Mouse (Mus musculus) embryonic facial prominence, embryonic 12.5 days (tissue): Measurements from ENCODE around the gene Rrnad1. TPM values are rescaled to one million over a fixed set of nuclear protein-coding genes. Genes with fewer than 3 reads are reported as not detected.
A peak's percentile ranks its signal among the peaks of the same experiment; 100 is the strongest.
"Not testable (repeated sequence)": the region's sequence is repeated elsewhere in the genome, so short reads cannot be mapped to it uniquely, and the experiment has no call there.

ENCODE experiments used
- ATAC-seq: fragments of 200-750 bp; cut with Nextera tagmentation; 2 replicates; pipeline ENCODE4 v1.8.0; 2017; ENCODE audit not compliant: insufficient number of reproducible peaks, insufficient read depth, low FRiP score, low TSS enrichment
- H3K27ac ChIP-seq: fragments of 300-500 bp; sonication (generic); 2 replicates; pipeline ENCODE4 v1.5.1; 2016; ENCODE audit warnings: mild to moderate bottlenecking
- H3K27me3 ChIP-seq: fragments of 300-500 bp; sonication (generic); 2 replicates; pipeline ENCODE4 v1.6.1; 2016; ENCODE audit warnings: mild to moderate bottlenecking, moderate library complexity
- H3K36me3 ChIP-seq: fragments of 300-500 bp; sonication (generic); 2 replicates; pipeline ENCODE4 v1.6.1; 2016; ENCODE audit warnings: mild to moderate bottlenecking
- H3K4me1 ChIP-seq: fragments of 300-500 bp; sonication (generic); 2 replicates; pipeline ENCODE4 v1.6.1; 2016
- H3K4me2 ChIP-seq: fragments of 300-500 bp; sonication (generic); replicated peaks from 2 replicates; pipeline ENCODE4 v1.6.1; 2016; ENCODE audit warnings: mild to moderate bottlenecking, moderate library complexity
- H3K4me3 ChIP-seq: fragments of 300-500 bp; sonication (generic); 2 replicates; pipeline ENCODE4 v1.5.1; 2016; ENCODE audit warnings: mild to moderate bottlenecking
- H3K9ac ChIP-seq: fragments of 300-500 bp; sonication (generic); 2 replicates; pipeline ENCODE4 v1.6.1; 2016; ENCODE audit warnings: mild to moderate bottlenecking, moderate library complexity
- H3K9me3 ChIP-seq: fragments of 300-500 bp; sonication (generic); 2 replicates; pipeline ENCODE4 v1.6.1; 2016; ENCODE audit warnings: mild to moderate bottlenecking, moderate library complexity
- WGBS: fragments of 180-500 bp; shearing (Covaris S2); methylation state at CpG from one replicate; pipeline ENCODE4 v1.1.7; 2016; 5-methylcytosine and 5-hydroxymethylcytosine counted together
- polyA plus RNA-seq: library from polyadenylated mRNA; unstranded; fragments of >200 nt; fragmentation: Nextera tagmentation; extraction: Ambion mirVana; gene quantifications from 2 replicates; pipeline ENCODE4 v1.2.1, GENCODE M21; 2016

Gene Rrnad1
- polyA plus RNA-seq, 1 experiment from 2014 or later = 23.2 TPM

- Histone ChIP-seq H3K36me3 (no peaks in the 10 kb centered on the region), H3K27ac (no peak overlapping the region), H3K27me3 (no peaks in the 10 kb centered on the region), H3K4me1 (no peaks in the 10 kb centered on the region), H3K9ac (no peak overlapping the region), H3K4me2 (no peak overlapping the region), H3K9me3 (no peaks in the 10 kb centered on the region), H3K4me3 (no peak overlapping the region)
- ATAC-seq = no peak
- WGBS = 74% methylated on average over 3 of the region's 3 CpGs
Measured at GRCm38 (mm10) chr3:87899266-87899665, 31.3 kb downstream of the Rrnad1 start.

- Histone ChIP-seq H3K4me3 (no peak overlapping the region), H3K4me2 (no peak overlapping the region), H3K27me3 (no peaks in the 10 kb centered on the region), H3K36me3 (no peaks in the 10 kb centered on the region), H3K9me3 (no peaks in the 10 kb centered on the region), H3K4me1 (no peaks in the 10 kb centered on the region), H3K27ac (no peak overlapping the region), H3K9ac (no peak overlapping the region)
- 71% methylated on average over 3 of the region's 3 CpGs for WGBS
- ATAC-seq = no peak
Measured at GRCm38 (mm10) chr3:87893367-87893905, 37.1 kb downstream of the Rrnad1 start.

DNA sequence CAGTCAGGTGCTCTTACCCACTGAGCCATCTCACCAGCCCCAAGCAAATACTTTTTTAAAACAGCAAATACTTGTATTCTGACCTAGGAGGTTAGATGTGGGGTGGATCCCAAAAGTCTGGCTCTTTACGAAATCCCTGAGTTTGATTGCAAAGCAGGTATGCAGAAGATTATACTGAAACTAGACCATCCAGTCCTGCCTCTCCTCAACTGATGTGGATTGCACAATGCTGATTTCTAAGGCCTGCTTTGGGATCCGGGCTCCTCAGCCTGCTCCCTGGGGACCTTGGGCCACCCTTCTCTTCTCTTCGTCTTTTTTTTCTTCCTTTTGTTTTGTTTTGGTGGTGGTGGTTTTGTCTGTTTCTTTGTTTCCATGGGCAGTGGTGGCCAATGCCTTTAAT is 39.0 kb downstream of the Rrnad1 start:
- Histone ChIP-seq H3K27me3 (no peaks in the 10 kb centered on the region), H3K4me3 (no peak overlapping the region), H3K4me2 (no peak overlapping the region), H3K9me3 (no peaks in the 10 kb centered on the region), H3K36me3 (no peaks in the 10 kb centered on the region), H3K9ac (no peak overlapping the region), H3K27ac (no peak overlapping the region), H3K4me1 (no peaks in the 10 kb centered on the region)
- no peak for ATAC-seq
- 47% methylated on average over 3 of the region's 3 CpGs for WGBS

DNA sequence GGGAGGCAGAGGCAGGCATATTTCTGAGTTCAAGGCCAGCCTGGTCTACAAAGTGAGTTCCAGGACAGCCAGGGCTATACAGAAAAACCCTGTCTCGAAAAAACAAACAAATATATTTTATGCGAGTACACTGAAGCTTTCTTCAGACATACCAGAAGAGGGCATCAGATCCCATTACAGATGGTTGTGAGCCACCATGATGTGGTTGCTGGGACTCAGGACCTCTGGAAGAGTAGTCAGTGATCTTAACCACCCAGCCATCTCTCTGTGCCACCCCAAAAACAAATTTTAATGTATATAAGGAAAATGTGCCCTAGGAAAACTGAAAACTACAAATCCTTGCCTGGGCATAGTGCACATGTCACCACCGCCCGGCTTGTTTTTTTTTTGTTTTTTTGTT is 43.1 kb downstream of the Rrnad1 start:
- 79% methylated on average over 4 of the region's 4 CpGs for WGBS
- H3K27me3 ChIP-seq, H3K4me3 ChIP-seq, H3K9me3 ChIP-seq, H3K9ac ChIP-seq, H3K36me3 ChIP-seq, ATAC-seq, H3K27ac ChIP-seq, H3K4me2 ChIP-seq: not testable (repeated sequence)
- H3K4me1 ChIP-seq = peaks cover 13% of the 10 kb centered on the region

- peak overlapping the region; percentile 100; the same call in 1 of the 2 replicates for H3K4me3 ChIP-seq
- no peaks in the 10 kb centered on the region for H3K36me3 ChIP-seq
- no peak overlapping the region for H3K9ac ChIP-seq
- H3K4me2 ChIP-seq = peak overlapping the region; percentile 38
- H3K4me1 ChIP-seq = peaks cover 13% of the 10 kb centered on the region
- WGBS = 87% methylated on average over 6 of the region's 6 CpGs
- H3K27me3 ChIP-seq = no peaks in the 10 kb centered on the region
- H3K9me3 ChIP-seq = no peaks in the 10 kb centered on the region
- H3K27ac ChIP-seq = no peak overlapping the region
- ATAC-seq = no peak
Measured at GRCm38 (mm10) chr3:87886416-87886815, 44.1 kb downstream of the Rrnad1 start.

DNA sequence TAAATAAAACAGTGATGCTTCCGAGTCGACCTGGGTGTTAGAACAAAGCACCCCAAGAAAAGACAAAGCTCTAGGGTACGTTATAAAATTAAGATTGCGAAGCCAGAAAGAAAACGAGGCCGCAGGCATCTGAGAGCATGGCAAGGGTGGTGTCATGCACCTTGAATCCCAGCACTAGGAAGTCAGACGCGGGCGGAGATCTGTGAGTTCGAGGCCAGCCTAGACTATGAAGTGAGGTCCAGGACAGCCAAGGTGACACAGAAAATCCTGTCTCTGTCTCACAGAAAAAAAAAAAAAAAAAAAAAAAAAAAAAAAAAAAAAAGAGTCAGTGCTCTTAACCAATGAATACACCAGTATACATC is 44.5 kb downstream of the Rrnad1 start:
- 17% methylated on average over 10 of the region's 10 CpGs for WGBS
- peak overlapping the region; percentile 100 for H3K4me3 ChIP-seq
- no peaks in the 10 kb centered on the region for H3K36me3 ChIP-seq
- no peak overlapping the region for H3K9ac ChIP-seq
- no peaks in the 10 kb centered on the region for H3K27me3 ChIP-seq
- no peak; the same call in 1 of the 2 replicates for ATAC-seq
- peaks cover 13% of the 10 kb centered on the region for H3K4me1 ChIP-seq
- peak overlapping the region; percentile 38 for H3K4me2 ChIP-seq
- no peaks in the 10 kb centered on the region for H3K9me3 ChIP-seq
- H3K27ac ChIP-seq = no peak overlapping the region

- H3K4me1 ChIP-seq = peaks cover 13% of the 10 kb centered on the region
- H3K4me3 ChIP-seq = peak within 1 kb of the TSS; percentile 100
- H3K36me3 ChIP-seq = peaks cover 5% of the 10 kb centered on the region
- WGBS = under 1% methylated on average over 33 of the region's 33 CpGs
- H3K27ac ChIP-seq = peak within 1 kb of the TSS; percentile 91
- H3K9ac ChIP-seq = peak within 1 kb of the TSS; percentile 98
- H3K9me3 ChIP-seq = no peaks in the 10 kb centered on the region
- peak within 1 kb of the TSS; percentile 83 for H3K4me2 ChIP-seq
- ATAC-seq = peak; percentile 97
- H3K27me3 ChIP-seq = no peaks in the 10 kb centered on the region
Measured at GRCm38 (mm10) chr3:87885281-87886003, 45.1 kb downstream of the Rrnad1 start, which contains the start of gene Prcc. Gene Prcc (minus strand): TSS chr3:87885608.

DNA sequence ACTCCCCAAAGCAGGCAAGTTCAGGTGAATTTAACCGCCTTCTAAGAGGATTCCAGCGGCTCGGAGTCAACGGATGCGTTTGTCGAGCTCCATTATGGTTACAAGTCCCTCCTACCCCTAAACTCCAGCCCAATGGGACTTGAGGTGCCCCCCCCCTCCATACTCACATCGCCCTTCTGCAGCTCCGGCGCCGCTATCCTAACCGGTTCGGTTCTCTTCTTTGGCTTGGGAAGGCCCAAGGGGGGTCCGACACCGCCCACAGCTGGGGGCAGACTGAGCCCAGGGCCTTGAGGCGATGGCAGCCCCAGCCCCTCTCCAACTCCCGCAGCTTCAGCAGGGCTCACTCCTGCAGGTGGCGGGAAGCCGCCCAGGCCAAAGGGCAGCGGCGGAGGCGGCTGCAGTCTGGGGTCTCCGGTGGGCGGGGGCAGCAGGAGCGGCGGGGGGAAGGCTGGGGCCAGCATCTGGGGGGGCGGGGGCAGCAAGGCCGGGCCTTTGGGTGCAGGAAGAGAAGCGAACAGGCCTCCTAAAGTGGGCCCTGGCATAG is 45.7 kb downstream of the Rrnad1 start:
- ATAC-seq = peak; percentile 6
- Histone ChIP-seq H3K36me3 (peaks cover 10% of the 10 kb centered on the region), H3K4me2 (peak overlapping the region; percentile 83), H3K4me3 (peak overlapping the region; percentile 100), H3K27ac (peak overlapping the region; percentile 91), H3K9ac (peak overlapping the region; percentile 98), H3K4me1 (peaks cover 13% of the 10 kb centered on the region), H3K27me3 (no peaks in the 10 kb centered on the region), H3K9me3 (no peaks in the 10 kb centered on the region)
- WGBS = under 1% methylated on average over 28 of the region's 28 CpGs

DNA sequence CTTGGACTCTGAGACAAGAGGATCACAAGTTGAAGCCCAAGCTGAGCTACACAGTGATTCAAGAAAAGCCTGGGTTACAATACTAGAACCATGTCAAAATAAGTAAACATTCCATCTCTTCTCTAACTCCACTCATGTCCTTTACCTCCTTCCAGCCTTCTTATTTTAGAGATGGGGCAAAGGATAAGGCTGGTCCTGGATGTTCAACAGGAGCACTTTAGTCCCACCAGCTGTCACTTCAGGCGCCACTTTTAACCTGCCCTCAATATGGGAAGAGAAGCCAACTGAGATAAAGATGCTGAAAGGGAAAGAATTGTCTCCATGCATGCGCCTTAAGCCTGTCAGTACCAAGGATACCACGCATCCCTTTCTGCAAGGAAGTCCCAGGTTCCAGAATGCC is 46.2 kb downstream of the Rrnad1 start:
- peaks cover 10% of the 10 kb centered on the region for H3K36me3 ChIP-seq
- H3K27me3 ChIP-seq = no peaks in the 10 kb centered on the region
- peak overlapping the region; percentile 83 for H3K4me2 ChIP-seq
- peak overlapping the region; percentile 91; the same call in 1 of the 2 replicates for H3K27ac ChIP-seq
- ATAC-seq = no peak
- peak overlapping the region; percentile 100 for H3K4me3 ChIP-seq
- H3K9ac ChIP-seq = peak overlapping the region; percentile 98
- peaks cover 13% of the 10 kb centered on the region for H3K4me1 ChIP-seq
- 0% methylated on average over 3 of the region's 3 CpGs for WGBS
- H3K9me3 ChIP-seq = no peaks in the 10 kb centered on the region

DNA sequence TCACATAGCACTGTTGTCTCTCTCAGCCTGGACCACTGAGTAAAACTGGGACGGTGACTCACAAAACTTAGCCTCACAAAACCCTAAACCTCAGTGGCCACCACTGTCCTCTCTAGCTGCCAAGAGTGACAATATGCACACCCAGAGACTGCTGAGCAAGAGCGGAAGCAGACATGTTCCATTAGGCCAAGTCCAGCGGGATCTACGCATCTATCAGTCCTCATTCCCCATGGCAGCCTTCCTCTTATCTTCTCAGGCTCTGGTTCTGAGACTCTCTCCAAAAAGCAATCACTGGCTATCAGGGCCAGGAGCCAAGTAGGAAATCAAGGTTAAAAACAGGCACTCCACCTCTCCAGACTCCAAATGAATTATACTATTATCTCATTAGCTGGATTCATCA is 52.8 kb downstream of the Rrnad1 start:
- Histone ChIP-seq H3K9ac (no peak overlapping the region), H3K4me3 (no peak overlapping the region), H3K27me3 (no peaks in the 10 kb centered on the region), H3K27ac (no peak overlapping the region), H3K36me3 (peaks cover 25% of the 10 kb centered on the region), H3K4me1 (no peaks in the 10 kb centered on the region), H3K9me3 (no peaks in the 10 kb centered on the region), H3K4me2 (no peak overlapping the region)
- no peak for ATAC-seq
- 96% methylated on average over 4 of the region's 4 CpGs for WGBS
